Mouse (Mus musculus) forelimb bud, embryonic 11.5 days (tissue): Measurements from ENCODE around the gene Tpst1.
"Not testable (repeated sequence)": the region's sequence is repeated elsewhere in the genome, so short reads cannot be mapped to it uniquely, and the experiment has no call there.

Experiments used
- DNase-seq: peaks from one replicate; pipeline ENCODE4 v3.0.0-alpha.2; 2012; ENCODE audit warnings: low read depth, low spot score

Tpst1 gene

DNA sequence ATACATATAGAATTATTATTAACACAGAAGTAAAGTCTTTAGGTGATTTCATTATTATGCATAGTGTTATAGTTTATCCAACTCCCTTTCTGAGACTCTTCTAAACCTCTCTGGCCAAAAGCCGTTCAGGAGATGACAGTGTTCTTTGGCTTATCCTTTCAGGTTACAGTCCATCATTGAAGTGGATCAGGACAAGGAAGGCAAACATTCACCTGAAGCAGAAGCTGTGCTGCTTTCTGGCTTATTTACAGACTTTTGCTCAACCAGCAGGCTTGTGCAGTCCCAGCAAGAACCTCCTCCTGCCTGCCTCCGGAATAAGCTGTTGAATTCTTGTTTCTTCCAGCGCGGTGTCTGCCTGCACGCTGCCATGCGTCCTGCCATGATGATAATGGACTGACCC, at the start of gene Tpst1:
TSS of gene Tpst1 (plus strand) at position 301 of the 400 bp plus-strand sequence.
- DNase-seq, result no peak

DNA sequence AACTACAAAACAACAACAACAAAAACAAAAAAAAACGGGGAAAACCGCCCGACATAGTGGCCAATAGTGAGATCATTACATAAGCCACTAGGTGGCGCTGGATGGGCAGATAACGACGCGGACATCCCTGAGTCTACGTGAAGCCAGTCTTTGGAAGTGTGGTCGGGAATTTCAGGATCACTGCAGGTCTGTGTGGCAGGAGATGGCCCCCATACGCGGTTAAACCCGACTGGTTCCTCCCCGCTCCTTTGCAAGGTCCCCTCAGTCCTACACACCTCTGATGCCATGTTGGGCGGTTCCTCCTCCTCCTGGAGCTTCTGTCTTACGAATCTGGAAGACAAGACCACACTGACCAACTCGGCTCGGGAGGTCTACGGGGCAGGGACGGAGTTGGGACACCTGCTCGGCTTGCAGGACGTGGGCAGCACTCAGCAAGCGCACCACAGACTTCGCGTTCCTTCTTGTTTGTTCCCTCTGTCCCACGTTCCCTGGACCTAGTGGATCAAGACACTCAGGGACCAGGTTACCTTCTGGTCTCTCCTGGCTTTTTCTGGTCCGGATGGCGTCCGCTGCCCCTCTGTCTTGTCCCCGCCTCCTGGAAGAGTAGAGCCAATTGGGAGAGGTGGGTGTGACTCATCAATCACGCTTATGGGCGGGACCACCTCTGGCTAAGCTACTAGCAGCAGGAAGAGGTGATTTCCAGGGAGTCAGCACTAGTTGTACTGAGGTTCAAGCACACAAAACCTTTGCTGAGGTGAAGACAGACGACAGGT, 49.2 kb upstream of the Tpst1 start:
- DNase-seq, result peak; percentile 83

DNA sequence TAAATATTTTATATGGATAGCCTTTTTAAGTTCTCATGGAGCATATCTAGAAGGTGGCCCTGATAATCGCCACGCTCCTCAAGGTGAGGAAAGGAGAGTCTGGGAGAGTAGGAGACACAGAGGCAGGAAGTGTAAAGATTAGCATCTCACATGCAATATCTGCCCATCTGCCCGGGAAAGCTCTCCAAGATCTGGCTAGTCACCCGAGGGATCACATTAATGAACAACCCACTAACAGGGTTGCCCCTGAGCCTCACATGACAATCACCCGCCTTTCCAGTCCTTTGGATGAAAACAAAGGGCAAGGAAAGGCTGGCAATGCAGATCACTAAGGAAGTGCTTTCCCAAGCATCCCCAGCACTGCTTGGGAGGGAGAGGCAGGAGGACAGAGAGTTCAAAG, 46.0 kb upstream of the Tpst1 start:
- no peak for DNase-seq

DNA sequence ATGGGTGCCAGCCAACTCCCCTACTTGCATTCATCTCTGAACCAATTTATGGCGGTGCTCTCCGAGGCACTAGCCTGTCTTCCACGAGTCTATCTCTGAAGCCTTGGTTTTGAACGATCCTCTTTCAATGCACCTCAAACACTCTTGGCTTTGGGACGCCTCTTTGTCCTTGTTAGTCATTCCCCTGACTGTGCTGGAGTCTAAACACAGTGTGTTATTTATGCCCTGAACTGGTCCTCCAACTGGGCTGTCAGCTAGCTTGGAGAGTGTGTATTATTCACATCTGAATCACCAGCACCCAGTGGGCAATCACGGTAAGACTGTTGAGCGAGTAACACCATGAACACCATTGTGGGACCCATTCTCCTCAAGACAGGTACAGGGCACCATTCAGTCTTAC, 45.4 kb upstream of the Tpst1 start:
- no peak for DNase-seq

DNA sequence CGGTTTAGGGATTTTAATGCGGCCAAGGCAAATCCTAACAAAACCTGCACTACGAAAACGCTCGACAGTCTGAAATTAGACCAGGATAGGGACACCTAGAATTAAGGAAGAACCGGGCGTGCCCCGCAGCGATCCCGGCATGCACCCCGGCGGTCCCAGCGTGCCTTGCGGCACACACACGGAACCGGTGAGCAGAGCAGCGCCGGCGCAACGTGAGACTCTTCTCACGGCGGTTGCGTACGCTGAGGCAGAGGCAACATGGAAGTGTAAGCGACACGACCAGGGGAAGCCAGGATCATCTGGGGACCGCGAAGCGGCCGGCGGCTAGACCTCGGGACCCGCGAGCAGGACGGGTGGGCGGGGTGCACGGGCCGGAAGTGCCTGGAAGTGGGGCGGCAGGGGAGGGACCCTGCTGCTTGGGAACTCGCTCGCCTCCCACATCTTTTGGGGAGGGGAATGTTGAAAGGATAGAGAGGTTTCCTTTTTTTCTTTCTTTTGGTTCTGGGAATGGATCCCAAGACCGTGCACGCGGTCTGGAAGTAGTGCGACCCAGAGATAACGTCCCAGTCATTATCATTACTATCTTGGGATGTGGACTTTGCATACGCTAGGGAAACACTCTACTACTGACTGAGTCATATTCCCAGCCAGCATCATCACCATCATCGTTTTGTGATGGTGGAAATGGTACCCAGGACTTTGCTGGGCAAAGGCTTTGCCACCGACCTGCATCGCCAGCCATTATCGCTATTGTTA, 43.8 kb upstream of the Tpst1 start, which contains the start of the genes Asl and Crcp:
TSS of gene Asl (minus strand) at position 106 of the 756 bp plus-strand sequence.
TSS of gene Crcp (plus strand) at position 149 of the 756 bp plus-strand sequence.
- DNase-seq, result peak; percentile 67

DNA sequence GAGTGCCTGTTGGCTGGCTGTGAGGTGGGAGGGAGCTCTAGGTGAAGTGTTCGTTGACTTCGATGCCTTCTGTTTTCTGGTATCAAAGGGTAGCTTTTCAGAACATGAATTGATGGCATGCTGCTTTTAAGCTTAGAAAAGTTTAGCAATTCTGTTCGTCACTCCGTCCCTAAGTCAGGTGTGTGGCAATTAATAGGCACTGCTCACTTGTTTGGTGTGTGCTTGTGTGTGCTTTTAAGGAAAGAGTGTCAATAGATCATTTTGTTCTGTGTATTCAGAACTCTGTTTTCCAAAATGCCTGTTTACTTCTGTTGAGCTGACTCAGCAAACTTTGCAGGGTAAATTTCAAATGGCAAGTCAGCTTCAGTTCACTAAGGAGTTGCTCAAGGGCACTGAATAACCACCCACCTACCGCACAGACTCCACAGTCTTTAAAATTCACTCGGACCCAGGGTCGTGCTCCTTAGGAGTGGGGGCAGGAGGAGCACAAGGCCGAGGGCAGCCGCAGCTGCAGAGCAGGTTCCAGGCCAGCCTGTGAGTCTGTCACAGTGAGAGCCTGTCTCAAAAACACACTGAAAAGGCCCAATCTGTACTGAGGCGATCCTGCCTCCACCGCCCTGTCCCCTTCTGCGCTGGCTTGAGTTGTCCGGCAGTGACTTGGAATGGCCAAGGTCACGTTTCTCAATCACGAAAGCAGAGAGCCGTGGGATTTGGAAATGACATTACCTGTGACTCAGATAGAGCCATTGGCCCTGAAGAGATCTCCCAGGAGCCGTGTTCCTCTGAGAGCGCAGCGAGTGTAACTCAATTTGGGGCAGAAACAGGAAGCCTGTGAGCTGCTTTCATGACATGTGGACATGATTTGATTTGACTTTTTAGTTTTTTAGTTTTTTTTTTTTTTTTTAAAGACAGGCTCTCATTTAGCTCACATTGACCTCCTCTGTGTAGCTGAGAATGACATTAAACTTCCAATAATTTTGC, 41.4 kb upstream of the Tpst1 start:
- DNase-seq, result no peak

DNA sequence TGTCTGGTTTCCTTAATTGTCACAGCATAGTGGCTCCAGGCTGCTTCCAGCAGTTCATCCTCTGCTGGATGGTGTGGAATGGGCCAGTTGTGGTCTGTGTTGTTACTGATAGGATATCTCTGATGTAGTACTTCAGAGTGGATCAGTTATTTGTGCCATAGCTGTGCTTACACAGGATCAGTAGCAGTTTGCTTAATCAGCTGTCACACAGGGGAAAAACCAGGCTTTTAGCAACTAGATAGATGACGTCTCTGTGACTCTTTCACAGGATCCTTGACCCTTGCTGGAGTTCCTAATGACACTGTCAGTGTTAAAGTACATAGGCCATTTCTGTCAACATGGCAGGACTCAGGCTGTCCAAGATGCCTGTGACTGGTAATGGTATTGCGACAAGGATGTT, 39.3 kb upstream of the Tpst1 start:
- DNase-seq, result no peak

DNA sequence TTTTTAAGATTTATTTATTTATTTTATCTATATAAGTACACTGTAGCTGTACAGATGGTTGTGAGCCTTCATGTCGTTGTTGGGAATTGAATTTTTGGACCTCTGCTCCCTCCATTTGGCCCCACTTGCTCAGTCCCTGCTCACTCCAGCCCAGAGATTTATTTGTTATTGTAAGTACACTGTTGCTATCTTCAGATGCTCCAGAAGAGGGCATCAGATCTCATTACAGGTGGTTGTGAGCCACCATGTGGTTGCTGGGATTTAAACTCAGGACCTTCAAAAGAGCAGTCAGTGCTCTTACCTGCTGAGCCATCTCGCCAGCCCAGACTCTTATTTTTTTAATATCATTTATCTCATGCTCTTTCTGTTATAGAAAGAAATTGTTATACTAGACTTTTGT, 36.8 kb upstream of the Tpst1 start:
- DNase-seq, result not testable (repeated sequence)

DNA sequence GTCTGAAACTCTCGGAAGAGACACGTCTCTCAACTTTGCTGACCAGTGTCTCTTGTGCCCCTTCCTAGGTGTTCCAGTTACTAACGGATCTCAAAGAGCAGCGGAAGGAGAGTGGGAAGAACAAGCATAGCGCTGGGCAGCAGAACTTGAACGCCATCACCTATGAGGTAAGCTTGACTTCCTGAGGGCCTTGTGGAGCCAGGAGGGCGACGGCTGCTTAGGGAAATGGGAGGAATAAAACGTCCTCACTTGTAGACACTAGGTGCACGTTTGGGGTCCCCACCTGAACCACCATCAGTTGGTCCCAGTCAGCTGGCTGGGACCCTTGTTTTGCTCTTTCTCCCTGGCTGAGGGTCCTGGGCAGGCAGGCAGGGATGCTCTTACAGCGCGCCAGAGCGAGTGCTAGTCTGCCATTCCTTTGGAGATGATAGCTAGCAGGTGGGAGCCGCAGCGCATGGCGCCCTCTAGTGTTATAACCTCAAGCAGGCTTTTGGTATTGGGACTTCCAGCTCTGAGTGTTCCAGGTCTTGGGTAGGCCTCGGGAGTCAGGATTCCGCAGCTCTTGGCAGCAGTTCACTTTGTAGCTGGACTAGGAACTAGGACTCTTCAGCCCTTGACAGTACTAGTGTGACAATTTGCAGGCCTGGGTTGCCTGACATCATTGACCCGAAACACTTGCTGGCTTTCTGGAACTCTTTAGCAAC, 35.2 kb upstream of the Tpst1 start:
- DNase-seq, result peak; percentile 77

DNA sequence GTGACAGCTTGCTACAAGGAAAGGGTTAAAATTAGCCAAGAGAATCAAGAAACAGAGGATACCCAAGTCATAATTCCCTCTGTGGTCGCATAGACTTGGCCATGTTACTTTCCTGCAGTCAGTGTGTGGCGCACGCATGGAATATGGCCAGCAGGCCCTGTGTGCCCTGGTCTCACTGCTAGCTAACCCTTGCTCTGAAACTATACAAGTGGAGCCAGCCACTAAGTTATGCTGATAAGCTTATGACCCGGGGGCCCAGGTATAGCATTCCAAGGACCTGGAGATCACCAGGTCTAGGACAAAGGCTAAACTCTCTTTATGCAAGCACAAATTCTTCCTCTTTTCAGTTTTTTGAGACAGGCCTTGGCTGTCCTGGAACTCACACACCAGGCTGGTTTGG, 32.3 kb upstream of the Tpst1 start:
- no peak for DNase-seq

DNA sequence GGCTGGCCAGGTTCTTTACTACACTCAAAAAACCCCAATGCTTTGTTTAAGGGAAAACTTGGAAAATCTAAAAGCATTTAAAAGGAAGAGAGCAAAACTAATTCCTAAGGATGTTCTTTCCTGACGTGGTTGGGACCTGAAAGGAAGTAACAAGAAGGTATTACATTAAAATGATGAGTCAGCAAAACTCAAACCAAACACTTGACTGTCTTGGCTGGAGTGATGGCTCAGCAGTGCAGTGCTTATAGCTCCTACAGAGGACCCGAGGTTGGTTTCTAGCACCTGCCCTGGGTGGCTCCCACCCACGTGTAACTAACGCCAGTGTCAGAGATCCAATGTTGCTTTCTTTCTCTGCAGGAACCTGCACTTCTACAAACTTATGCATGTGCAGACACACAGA, 31.9 kb upstream of the Tpst1 start:
- no peak for DNase-seq

DNA sequence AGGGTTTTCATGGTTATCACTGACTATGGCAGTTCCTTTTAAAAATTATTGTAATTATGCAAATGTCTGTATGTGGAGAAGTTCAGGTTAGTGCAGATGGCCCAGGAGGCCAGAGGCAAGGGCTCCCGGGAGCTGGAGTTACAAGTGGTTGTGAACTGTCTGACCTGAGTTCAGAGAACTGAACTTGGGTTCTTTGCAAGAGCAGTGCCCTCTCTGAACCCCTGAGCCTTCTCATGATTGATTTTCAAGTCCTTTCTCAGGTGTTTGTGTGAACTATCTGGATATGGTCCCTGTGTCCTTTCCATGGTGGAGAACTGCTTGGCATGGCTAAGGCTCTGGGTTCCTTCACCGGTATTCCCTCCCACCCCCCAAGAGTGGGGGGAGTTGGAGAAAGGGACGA, 29.4 kb upstream of the Tpst1 start:
- DNase-seq, result no peak

DNA sequence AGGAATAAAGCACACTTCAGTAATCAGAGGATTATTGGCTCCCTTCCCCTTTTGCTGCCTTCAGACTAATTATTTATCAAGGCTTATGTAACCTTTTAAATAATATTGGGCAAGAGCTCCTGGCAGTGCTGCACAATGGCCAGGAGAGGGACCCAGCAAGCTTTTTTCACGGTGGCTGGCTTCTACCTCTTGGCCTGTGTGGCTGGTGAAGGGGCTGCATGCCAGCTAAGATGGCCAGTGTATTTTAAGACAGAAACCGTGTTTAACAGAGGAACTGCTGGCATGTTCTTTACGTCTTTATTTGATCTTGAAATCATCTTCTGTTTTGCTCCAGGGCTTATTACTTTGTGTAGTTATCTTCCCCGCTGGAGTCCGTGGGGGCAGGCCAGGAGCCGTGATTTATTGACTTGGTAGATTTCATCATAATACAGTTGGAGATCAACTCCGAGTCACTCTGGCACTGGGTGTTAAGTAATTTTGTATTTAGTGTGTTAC, 28.9 kb upstream of the Tpst1 start:
- no peak for DNase-seq

DNA sequence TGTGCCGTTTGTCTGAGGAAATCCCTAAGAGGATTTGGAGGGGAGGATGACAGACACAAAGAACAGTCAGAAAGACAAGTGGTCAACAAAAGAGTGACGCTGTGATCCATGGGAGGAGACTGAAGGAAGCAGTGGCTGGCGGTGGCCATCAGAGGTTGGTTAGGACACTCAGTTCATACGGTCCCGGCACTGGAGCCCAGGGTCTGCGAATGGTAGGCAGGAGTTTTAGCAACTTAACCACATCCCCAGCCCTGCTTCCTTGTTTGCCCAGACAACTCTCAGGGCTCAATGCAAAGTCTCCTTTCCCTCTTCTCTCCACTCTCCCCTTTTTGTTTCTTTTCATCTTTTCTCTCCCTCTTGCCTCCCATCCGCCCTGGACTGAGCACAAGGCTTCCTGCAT, 27.0 kb upstream of the Tpst1 start:
- no peak for DNase-seq

DNA sequence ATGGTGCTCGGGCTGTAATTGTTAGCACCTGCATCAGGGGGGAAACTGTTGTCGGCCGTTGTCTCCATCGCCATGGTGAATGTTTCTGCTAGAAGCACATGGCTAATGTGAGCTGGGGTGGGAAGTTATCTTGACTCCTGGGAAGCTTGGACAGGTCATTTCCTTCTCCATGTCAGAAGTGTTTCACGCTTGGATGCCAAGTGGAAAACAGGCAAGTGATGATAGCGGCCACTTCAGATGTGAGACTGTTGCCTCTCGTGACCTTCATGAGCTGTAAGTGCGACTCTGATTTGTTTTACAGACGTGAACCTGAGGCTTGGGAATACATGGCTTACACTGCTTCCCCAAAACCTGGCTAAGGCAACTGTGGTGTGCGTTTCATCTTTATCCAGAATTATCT, 26.5 kb upstream of the Tpst1 start:
- no peak for DNase-seq

DNA sequence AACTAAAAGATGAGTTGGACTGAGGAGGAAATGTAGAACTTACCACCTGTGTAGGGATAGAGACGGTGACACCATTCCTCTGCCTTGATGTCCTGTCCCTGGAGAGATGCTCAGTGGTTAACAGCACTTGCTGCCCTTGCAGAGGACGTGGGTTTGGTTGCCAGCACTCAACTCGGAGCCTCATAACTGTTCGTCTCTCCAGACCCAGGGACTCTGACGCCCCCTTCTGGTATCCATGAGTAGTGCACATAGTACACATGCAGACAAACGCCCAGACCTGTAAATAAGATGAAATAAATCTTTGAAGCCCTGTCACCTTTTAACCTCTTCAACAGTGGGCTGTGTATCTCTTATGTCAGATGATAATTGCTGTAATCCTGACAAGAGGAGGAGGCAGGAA, 26.1 kb upstream of the Tpst1 start:
- no peak for DNase-seq

DNA sequence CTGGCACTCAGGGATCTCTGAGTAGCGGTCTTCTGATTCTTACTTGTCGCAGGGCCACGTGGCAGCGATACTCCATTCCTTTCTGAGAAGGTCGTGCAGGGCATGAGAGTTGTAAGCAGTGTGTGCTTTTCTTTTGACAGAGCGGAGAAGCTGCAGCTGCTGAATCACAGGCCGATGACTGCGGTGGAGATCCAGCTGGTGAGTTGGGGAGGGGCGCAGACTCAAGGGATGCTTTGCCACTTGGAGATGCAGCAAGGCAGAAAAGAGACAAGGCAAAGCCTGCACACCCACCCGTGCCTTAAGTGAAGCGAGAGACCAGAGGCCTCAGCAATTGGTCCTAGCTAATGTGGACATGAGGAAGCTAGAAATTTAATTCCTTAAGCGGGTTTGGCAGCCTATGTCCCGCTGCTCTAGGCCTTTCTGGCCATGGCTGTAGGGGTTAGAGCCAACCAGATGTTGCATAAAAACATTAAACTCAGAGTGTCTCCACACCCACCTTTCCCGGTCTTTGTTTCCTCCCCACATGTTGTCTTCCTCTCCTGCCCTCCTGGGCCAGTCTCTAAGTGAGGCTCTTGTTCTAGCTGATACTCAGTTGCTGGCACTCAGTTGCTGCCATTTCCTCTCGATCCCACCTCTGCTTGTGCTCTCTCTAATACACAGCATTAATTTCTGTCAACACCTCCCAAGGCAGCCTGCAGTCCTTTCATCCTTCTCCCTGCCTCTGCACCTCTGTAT, 24.2 kb upstream of the Tpst1 start:
- no peak for DNase-seq

DNA sequence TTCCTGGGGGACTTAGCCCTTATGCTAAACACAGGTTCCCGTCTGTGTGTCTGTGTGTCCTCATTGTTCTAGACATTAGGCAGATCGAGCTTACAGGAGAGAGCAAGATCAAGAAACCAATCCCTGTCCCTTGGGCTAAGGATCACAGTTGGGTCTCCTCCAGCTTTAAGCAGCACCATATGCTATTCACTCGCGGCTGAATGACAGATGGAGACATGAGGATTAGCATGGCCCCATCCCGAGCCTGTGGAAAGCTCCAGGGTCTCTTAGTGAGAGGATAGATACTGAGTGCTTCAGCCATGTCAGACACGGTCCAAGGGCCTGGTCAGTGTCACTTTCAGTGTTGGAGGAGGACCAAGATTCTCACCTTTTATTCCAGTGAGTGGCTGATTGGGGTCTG, 22.7 kb upstream of the Tpst1 start:
- no peak for DNase-seq

DNA sequence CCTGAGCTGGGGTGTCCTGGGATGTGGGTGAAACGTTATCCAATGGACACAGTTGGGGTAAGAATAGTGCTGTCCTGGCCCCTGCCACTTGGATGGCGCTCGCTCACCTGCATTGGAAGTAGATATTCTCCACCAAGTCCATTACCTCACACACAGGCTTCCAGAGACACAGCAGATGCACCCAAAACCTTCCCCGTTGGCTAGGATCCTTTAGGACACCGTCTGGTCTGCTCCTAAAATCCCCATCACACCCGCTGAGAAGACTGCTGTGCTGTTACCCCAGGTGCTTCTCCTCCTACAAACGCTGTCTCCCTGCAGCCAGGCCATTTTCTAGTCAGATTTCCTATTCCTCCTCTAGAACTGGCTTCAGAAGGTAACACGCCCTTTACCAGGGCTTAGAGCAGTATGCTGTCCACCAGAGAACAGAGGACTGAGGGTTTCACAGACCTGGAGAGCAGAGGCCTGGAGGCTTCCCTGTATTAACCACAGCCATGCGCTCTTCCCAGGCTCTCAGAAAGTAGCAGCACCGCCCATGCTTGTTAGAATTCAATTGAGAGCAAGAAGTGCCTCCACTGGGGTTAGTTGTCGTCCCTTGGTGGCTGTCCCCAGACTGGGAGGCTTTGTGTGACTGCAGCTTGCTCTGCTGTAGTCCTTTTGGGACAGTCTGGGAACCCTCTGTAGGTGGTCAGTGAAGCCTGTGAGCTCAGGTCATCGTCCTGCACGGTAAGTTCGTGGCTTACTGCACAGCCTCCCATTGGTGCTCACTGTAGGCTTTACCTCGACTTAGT, 21.9 kb upstream of the Tpst1 start:
- DNase-seq, result no peak

DNA sequence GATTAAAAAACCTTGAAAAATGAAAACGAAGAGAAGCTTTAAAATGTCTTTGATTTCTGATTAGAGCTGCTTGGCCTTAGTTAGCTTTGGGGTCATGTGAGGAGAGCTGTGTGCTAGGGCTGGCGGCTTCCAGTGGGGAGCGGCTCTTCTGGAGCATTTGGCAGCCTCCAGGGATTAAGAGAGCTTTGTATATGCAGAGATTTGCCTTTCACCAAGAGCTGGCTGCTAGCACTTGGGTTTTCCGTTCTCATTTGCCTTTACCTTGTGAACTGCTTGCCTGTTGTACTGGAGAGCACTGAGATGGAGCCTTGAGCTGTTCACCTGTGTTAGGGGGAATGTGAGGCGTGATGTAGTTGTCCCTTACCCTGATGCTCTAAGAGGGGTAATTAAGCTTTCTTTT, 20.6 kb upstream of the Tpst1 start:
- no peak for DNase-seq
